Mouse (Mus musculus): ENCODE data around the gene Pkdrej. TPM values are rescaled to one million over a fixed set of nuclear protein-coding genes. Genes with fewer than 3 reads are reported as not detected.

The Pkdrej gene
- total and polyA plus RNA-seq, 3 experiments = 1.8 to 4.2 (median 3.9) TPM

- Histone ChIP-seq H3K9ac (ENCODE audit: low read depth, low read length) (no peak overlapping the region), H3K4me1 (ENCODE audit: control insufficient read depth, insufficient read depth, low read length) (peaks cover 3% of the 10 kb centered on the region), H3K27me3 (ENCODE audit: control insufficient read depth, insufficient read depth, low read length) (no peaks in the 10 kb centered on the region), H3K27ac (no peak overlapping the region), H3K4me3 (no peak overlapping the region), H3K79me2 (replicated peaks; ENCODE audit: control insufficient read depth, insufficient read depth, low read length) (no peaks in the 10 kb centered on the region), H3K36me3 (ENCODE audit: control insufficient read depth, insufficient read depth, low read length) (no peaks in the 10 kb centered on the region)
- no peak for TF ChIP-seq POLR2A (IDR thresholded peaks at IDR 0.05; ENCODE audit: insufficient read depth, low read depth, low read length)
- no peak for TF ChIP-seq CTCF (IDR thresholded peaks at IDR 0.05)
- no peak for TF ChIP-seq EP300 (IDR thresholded peaks at IDR 0.05; ENCODE audit: insufficient read depth, low read depth, low read length)
- WGBS = 59% methylated on average over 10 of the region's 10 CpGs
- intact Hi-C loops (cut with DNase I) = loop anchor here (5.0 kb wide), 3 partner anchors 76 to 201 kb away; no protein-coding TSS in a partner anchor
- DNase-seq = no peak
Observed at GRCm38 (mm10) chr15:85813428-85813827, 8.1 kb downstream of the Pkdrej start.

- peak; percentile 99 to 100 for DNase-seq
- TF ChIP-seq CTCF (IDR thresholded peaks at IDR 0.05) (peak; percentile 18), EP300 (IDR thresholded peaks at IDR 0.05; ENCODE audit: insufficient read depth, low read depth, low read length) (peak; percentile 51; the same call in 1 of the 2 replicates), POLR2A (IDR thresholded peaks at IDR 0.05; ENCODE audit: insufficient read depth, low read depth, low read length) (peak; percentile 98)
- peak within 1 kb of the TSS; percentile 78 for H3K4me3 ChIP-seq
- intact Hi-C loops (cut with DNase I) = loop anchor here (1.0 to 5.0 kb wide), 6 partner anchors 21 to 199 kb away; partner anchors contain the start of genes Gtse1, Trmu and Ttc38
- H3K27ac ChIP-seq = peak within 1 kb of the TSS; percentile 97
- H3K36me3 ChIP-seq (ENCODE audit: control insufficient read depth, insufficient read depth, low read length) = no peaks in the 10 kb centered on the region
- H3K4me1 ChIP-seq (ENCODE audit: control insufficient read depth, insufficient read depth, low read length) = peaks cover 3% of the 10 kb centered on the region
- no peaks in the 10 kb centered on the region for H3K79me2 ChIP-seq (replicated peaks; ENCODE audit: control insufficient read depth, insufficient read depth, low read length)
- 2% methylated on average over 36 of the region's 36 CpGs for WGBS
- peak within 1 kb of the TSS; percentile 78 for H3K9ac ChIP-seq (ENCODE audit: low read depth, low read length)
- H3K27me3 ChIP-seq (ENCODE audit: control insufficient read depth, insufficient read depth, low read length) = no peaks in the 10 kb centered on the region
Observed at GRCm38 (mm10) chr15:85811535-85812277, 9.8 kb downstream of the Pkdrej start, which contains the start of gene Cdpf1. Cdpf1 (minus strand) TSS chr15:85811697.

- H3K27ac ChIP-seq = peak overlapping the region; percentile 97
- DNase-seq = peak; percentile 88 to 91
- 2% methylated on average over 36 of the region's 36 CpGs for WGBS
- H3K27me3 ChIP-seq (ENCODE audit: control insufficient read depth, insufficient read depth, low read length) = no peaks in the 10 kb centered on the region
- H3K36me3 ChIP-seq (ENCODE audit: control insufficient read depth, insufficient read depth, low read length) = no peaks in the 10 kb centered on the region
- H3K9ac ChIP-seq (ENCODE audit: low read depth, low read length) = peak overlapping the region; percentile 78
- intact Hi-C loops (cut with DNase I) = loop anchor here (1.0 to 5.0 kb wide), 6 partner anchors 21 to 199 kb away; partner anchors contain the start of genes Gtse1, Trmu and Ttc38
- no peaks in the 10 kb centered on the region for H3K79me2 ChIP-seq (replicated peaks; ENCODE audit: control insufficient read depth, insufficient read depth, low read length)
- H3K4me1 ChIP-seq (ENCODE audit: control insufficient read depth, insufficient read depth, low read length) = peaks cover 3% of the 10 kb centered on the region
- TF ChIP-seq CTCF (IDR thresholded peaks at IDR 0.05) (peak; percentile 52), EP300 (IDR thresholded peaks at IDR 0.05; ENCODE audit: insufficient read depth, low read depth, low read length) (peak; percentile 91), POLR2A (IDR thresholded peaks at IDR 0.05; ENCODE audit: insufficient read depth, low read depth, low read length) (no peak; the same call in 1 of the 2 replicates)
- H3K4me3 ChIP-seq = peak overlapping the region; percentile 78
Observed at GRCm38 (mm10) chr15:85810806-85811521, 10.6 kb downstream of the Pkdrej start.

DNA sequence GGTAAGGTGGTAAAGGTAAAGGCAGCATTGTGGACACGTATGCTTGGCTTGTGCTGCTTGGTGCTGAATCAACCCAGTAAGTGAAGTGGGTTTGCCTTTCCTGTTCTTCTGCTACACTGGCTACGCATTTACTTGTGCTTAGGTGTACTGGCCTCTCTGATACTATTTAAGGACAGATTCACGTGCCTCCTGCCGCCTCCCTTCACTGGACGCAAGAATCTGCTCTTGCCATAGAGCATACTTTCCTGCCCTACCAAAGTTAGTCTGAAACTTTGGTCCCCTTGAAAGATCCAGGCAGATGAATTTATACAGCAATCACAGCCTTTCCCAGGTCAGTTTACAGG, 11.1 kb downstream of the Pkdrej start:
- Histone ChIP-seq H3K36me3 (ENCODE audit: control insufficient read depth, insufficient read depth, low read length) (no peaks in the 10 kb centered on the region), H3K27me3 (ENCODE audit: control insufficient read depth, insufficient read depth, low read length) (no peaks in the 10 kb centered on the region), H3K79me2 (replicated peaks; ENCODE audit: control insufficient read depth, insufficient read depth, low read length) (no peaks in the 10 kb centered on the region), H3K4me3 (peak overlapping the region; percentile 78), H3K4me1 (ENCODE audit: control insufficient read depth, insufficient read depth, low read length) (peaks cover 3% of the 10 kb centered on the region), H3K27ac (peak overlapping the region; percentile 97), H3K9ac (ENCODE audit: low read depth, low read length) (peak overlapping the region; percentile 78)
- WGBS = 54% methylated on average over 5 of the region's 5 CpGs
- DNase-seq = no peak
- TF ChIP-seq CTCF (IDR thresholded peaks at IDR 0.05) (no peak), EP300 (IDR thresholded peaks at IDR 0.05; ENCODE audit: insufficient read depth, low read depth, low read length) (no peak), POLR2A (IDR thresholded peaks at IDR 0.05; ENCODE audit: insufficient read depth, low read depth, low read length) (0 out of 2 replicates have a peak, but pooled peaks have one; percentile 34)
- intact Hi-C loops (cut with DNase I) = loop anchor here (2.0 to 5.0 kb wide), 4 partner anchors 68 to 198 kb away; partner anchors contain the start of gene Trmu

DNA sequence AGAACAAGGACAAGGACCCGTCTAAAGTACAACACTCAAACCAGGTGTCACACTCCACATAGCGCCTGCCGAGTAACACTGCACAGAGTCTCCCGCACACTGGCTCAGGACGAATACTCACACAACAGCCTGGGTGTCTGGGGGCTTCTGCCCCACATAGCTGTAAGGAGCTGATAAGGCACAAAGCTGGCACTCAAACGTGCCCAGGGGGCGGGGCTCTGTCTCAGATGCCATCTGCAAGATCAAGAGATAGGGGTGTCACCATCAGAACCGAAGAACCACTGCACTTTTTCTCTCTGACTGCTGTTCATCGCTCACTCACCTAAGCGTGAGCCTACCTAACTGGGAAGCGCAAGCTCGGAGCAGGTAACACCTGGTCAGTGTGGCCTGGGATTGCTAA, 12.4 kb downstream of the Pkdrej start:
- 85% methylated on average over 12 of the region's 12 CpGs for WGBS
- TF ChIP-seq EP300 (IDR thresholded peaks at IDR 0.05; ENCODE audit: insufficient read depth, low read depth, low read length) (no peak), CTCF (IDR thresholded peaks at IDR 0.05) (no peak), POLR2A (IDR thresholded peaks at IDR 0.05; ENCODE audit: insufficient read depth, low read depth, low read length) (no peak)
- H3K27ac ChIP-seq = peak overlapping the region; percentile 55
- no peak overlapping the region; the same call in 1 of the 2 replicates for H3K9ac ChIP-seq (ENCODE audit: low read depth, low read length)
- H3K4me1 ChIP-seq (ENCODE audit: control insufficient read depth, insufficient read depth, low read length) = peaks cover 3% of the 10 kb centered on the region
- no peaks in the 10 kb centered on the region for H3K27me3 ChIP-seq (ENCODE audit: control insufficient read depth, insufficient read depth, low read length)
- DNase-seq = no peak
- no peak overlapping the region for H3K4me3 ChIP-seq
- H3K36me3 ChIP-seq (ENCODE audit: control insufficient read depth, insufficient read depth, low read length) = no peaks in the 10 kb centered on the region
- H3K79me2 ChIP-seq (replicated peaks; ENCODE audit: control insufficient read depth, insufficient read depth, low read length) = no peaks in the 10 kb centered on the region
- intact Hi-C loops (cut with DNase I) = no loop called here

All from heart, adult 2 months (tissue).